Mouse (Mus musculus) olfactory bulb, adult 2 months (tissue): Measurements from ENCODE around the gene Aldh3b1.

Experiments used
- CTCF ChIP-seq: fragments of 200-500 bp; IDR thresholded peaks from 2 replicates; pipeline ENCODE4 v1.5.1; 2012; ENCODE audit warnings: low read depth, mild to moderate bottlenecking, low read length, moderate library complexity; ENCODE audit not compliant: insufficient read depth
- POLR2A ChIP-seq: fragments of 200-500 bp; IDR thresholded peaks from 2 replicates; pipeline ENCODE4 v1.6.1; 2012; ENCODE audit warnings: mild to moderate bottlenecking, low read depth, low read length, moderate library complexity; ENCODE audit not compliant: insufficient read depth

DNA sequence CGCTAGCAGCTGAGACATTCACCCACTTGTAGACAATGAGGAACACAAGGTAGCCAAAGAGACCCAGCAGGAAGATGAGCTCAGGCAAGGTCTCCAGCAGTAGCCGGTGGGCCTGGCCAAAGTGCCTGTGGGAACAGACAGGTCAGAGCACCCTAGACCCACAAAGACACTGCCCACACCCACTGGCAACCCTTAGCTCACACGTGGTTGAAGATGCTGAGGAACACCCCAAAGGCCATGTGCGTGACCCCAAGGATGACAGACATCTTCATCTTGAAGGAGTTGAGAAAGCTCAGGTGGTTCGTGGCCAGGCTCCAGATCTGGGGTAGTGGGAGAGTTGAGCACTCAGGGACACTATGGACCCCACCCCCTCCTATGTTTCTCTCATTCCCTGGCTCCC is 32.1 kb downstream of the Aldh3b1 start:
- TF ChIP-seq CTCF, result no peak
- no peak for TF ChIP-seq POLR2A
